Mouse (Mus musculus): ENCODE results near the gene Pde4a. TPM values are rescaled to one million over a fixed set of nuclear protein-coding genes. Genes with fewer than 3 reads are reported as not detected.
A peak's percentile ranks its signal among the peaks of the same experiment; 100 is the strongest.

Gene Pde4a
- polyA plus RNA-seq, 1 experiment = 9.5 TPM

- no peak overlapping the region for H3K27ac ChIP-seq (ENCODE audit: insufficient read depth, low read length)
- no peaks in the 10 kb centered on the region for H3K36me3 ChIP-seq (ENCODE audit: control insufficient read depth, insufficient read depth, low read length, poor library complexity, severe bottlenecking)
- H3K9me3 ChIP-seq (replicated peaks; ENCODE audit: control insufficient read depth, insufficient read depth, low read length, poor library complexity, severe bottlenecking) = no peaks in the 10 kb centered on the region
- H3K27me3 ChIP-seq (ENCODE audit: control insufficient read depth, insufficient read depth, low read length, poor library complexity, severe bottlenecking) = no peaks in the 10 kb centered on the region
- H3K4me1 ChIP-seq (ENCODE audit: control insufficient read depth, insufficient read depth, low read length) = peaks cover 8% of the 10 kb centered on the region
- TF ChIP-seq CTCF (IDR thresholded peaks at IDR 0.05; ENCODE audit: low read depth, low read length) (no peak), EP300 (IDR thresholded peaks at IDR 0.05; ENCODE audit: insufficient read depth, low read depth, low read length) (no peak), POLR2A (IDR thresholded peaks at IDR 0.05; ENCODE audit: insufficient read depth, low read length) (peak; percentile 15)
- H3K9ac ChIP-seq (ENCODE audit: low read depth, poor library complexity, severe bottlenecking) = peak overlapping the region; percentile 22; the same call in 1 of the 2 replicates
- peak overlapping the region; percentile 45 for H3K4me3 ChIP-seq (ENCODE audit: low read depth, low read length)
Measured at GRCm38 (mm10) chr9:21181421-21182220, 16.1 kb downstream of the Pde4a start.

DNA sequence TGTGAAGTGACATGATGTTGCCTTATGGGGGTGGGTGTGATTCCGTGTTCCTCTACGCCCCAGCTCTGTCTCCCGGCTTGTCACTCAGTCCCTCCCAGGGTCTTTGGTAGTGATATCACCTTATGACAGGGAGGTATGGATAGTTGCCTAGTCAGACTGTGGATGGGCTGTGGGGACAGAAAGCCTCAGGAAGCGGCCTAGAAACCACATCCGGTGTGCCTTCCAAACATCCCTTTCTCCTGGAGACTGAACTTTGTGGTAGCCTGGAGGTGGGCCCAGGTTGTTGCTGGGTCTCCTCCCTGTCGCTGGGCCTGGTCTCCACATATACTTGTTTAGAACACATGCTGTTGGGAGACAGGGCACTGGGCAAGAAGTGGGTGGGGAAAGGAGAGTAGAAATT, 17.9 kb downstream of the Pde4a start:
- Histone ChIP-seq H3K4me1 (ENCODE audit: control insufficient read depth, insufficient read depth, low read length) (peaks cover 8% of the 10 kb centered on the region), H3K9me3 (replicated peaks; ENCODE audit: control insufficient read depth, insufficient read depth, low read length, poor library complexity, severe bottlenecking) (no peaks in the 10 kb centered on the region), H3K36me3 (ENCODE audit: control insufficient read depth, insufficient read depth, low read length, poor library complexity, severe bottlenecking) (no peaks in the 10 kb centered on the region), H3K4me3 (ENCODE audit: low read depth, low read length) (peak overlapping the region; percentile 43; the same call in 1 of the 2 replicates), H3K9ac (ENCODE audit: low read depth, poor library complexity, severe bottlenecking) (peak overlapping the region; percentile 54), H3K27me3 (ENCODE audit: control insufficient read depth, insufficient read depth, low read length, poor library complexity, severe bottlenecking) (no peaks in the 10 kb centered on the region), H3K27ac (ENCODE audit: insufficient read depth, low read length) (no peak overlapping the region)
- TF ChIP-seq EP300 (IDR thresholded peaks at IDR 0.05; ENCODE audit: insufficient read depth, low read depth, low read length) (no peak), POLR2A (IDR thresholded peaks at IDR 0.05; ENCODE audit: insufficient read depth, low read length) (no peak), CTCF (IDR thresholded peaks at IDR 0.05; ENCODE audit: low read depth, low read length) (no peak)

- Histone ChIP-seq H3K9me3 (replicated peaks; ENCODE audit: control insufficient read depth, insufficient read depth, low read length, poor library complexity, severe bottlenecking) (no peaks in the 10 kb centered on the region), H3K9ac (ENCODE audit: low read depth, poor library complexity, severe bottlenecking) (peak overlapping the region; percentile 54), H3K36me3 (ENCODE audit: control insufficient read depth, insufficient read depth, low read length, poor library complexity, severe bottlenecking) (no peaks in the 10 kb centered on the region), H3K27me3 (ENCODE audit: control insufficient read depth, insufficient read depth, low read length, poor library complexity, severe bottlenecking) (no peaks in the 10 kb centered on the region), H3K4me3 (ENCODE audit: low read depth, low read length) (peak overlapping the region; percentile 43), H3K27ac (ENCODE audit: insufficient read depth, low read length) (no peak overlapping the region), H3K4me1 (ENCODE audit: control insufficient read depth, insufficient read depth, low read length) (peaks cover 8% of the 10 kb centered on the region)
- TF ChIP-seq CTCF (IDR thresholded peaks at IDR 0.05; ENCODE audit: low read depth, low read length) = no peak
- no peak for TF ChIP-seq EP300 (IDR thresholded peaks at IDR 0.05; ENCODE audit: insufficient read depth, low read depth, low read length)
- TF ChIP-seq POLR2A (IDR thresholded peaks at IDR 0.05; ENCODE audit: insufficient read depth, low read length) = no peak
Measured at GRCm38 (mm10) chr9:21183905-21184413, 18.4 kb downstream of the Pde4a start.

DNA sequence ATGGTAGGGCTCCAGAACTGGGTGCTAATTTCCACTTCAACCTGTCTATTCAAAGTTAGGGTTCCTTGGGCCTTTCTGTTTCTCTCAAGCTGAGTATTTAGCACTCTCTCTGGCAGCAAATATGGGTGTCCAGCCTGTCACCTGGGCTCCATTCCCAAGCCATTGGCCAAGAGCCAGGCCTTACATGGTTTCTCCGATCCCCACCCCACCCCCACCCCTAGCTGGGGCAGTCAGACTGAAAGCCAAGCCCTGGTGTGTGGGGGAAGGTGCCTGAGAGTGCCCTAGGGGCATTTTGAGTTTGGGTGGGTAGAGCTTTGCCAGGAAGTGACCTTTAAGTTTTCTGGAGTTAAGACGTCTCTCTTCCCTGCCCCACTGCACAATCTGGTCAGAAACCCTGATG, 19.2 kb downstream of the Pde4a start:
- H3K27me3 ChIP-seq (ENCODE audit: control insufficient read depth, insufficient read depth, low read length, poor library complexity, severe bottlenecking) = no peaks in the 10 kb centered on the region
- no peak overlapping the region for H3K9ac ChIP-seq (ENCODE audit: low read depth, poor library complexity, severe bottlenecking)
- no peak overlapping the region for H3K27ac ChIP-seq (ENCODE audit: insufficient read depth, low read length)
- no peaks in the 10 kb centered on the region for H3K36me3 ChIP-seq (ENCODE audit: control insufficient read depth, insufficient read depth, low read length, poor library complexity, severe bottlenecking)
- no peaks in the 10 kb centered on the region for H3K9me3 ChIP-seq (replicated peaks; ENCODE audit: control insufficient read depth, insufficient read depth, low read length, poor library complexity, severe bottlenecking)
- H3K4me1 ChIP-seq (ENCODE audit: control insufficient read depth, insufficient read depth, low read length) = peaks cover 8% of the 10 kb centered on the region
- TF ChIP-seq EP300 (IDR thresholded peaks at IDR 0.05; ENCODE audit: insufficient read depth, low read depth, low read length) (no peak), POLR2A (IDR thresholded peaks at IDR 0.05; ENCODE audit: insufficient read depth, low read length) (no peak), CTCF (IDR thresholded peaks at IDR 0.05; ENCODE audit: low read depth, low read length) (no peak)
- no peak overlapping the region for H3K4me3 ChIP-seq (ENCODE audit: low read depth, low read length)

DNA sequence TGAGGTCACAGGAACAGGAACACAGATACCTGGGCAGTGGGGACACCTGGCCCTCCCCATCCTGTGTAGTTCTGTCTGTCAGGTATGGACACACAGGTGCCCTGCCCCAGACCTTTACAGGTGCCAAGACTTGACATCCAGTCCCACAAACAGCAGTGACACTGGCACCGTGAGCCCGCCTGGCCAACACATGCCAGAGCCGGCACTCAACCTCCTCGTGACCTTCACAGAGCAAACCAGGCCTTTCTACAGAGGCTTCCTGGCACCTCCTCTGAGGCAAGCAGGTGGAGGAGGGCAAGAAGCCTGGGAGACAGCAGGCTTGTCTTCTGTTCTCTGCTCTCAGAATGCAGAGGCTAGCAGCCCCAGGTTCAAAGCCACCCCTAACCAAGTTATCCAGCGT, 19.9 kb downstream of the Pde4a start:
- Histone ChIP-seq H3K36me3 (ENCODE audit: control insufficient read depth, insufficient read depth, low read length, poor library complexity, severe bottlenecking) (no peaks in the 10 kb centered on the region), H3K27ac (ENCODE audit: insufficient read depth, low read length) (no peak overlapping the region), H3K9me3 (replicated peaks; ENCODE audit: control insufficient read depth, insufficient read depth, low read length, poor library complexity, severe bottlenecking) (no peaks in the 10 kb centered on the region), H3K9ac (ENCODE audit: low read depth, poor library complexity, severe bottlenecking) (no peak overlapping the region), H3K27me3 (ENCODE audit: control insufficient read depth, insufficient read depth, low read length, poor library complexity, severe bottlenecking) (no peaks in the 10 kb centered on the region), H3K4me3 (ENCODE audit: low read depth, low read length) (no peak overlapping the region), H3K4me1 (ENCODE audit: control insufficient read depth, insufficient read depth, low read length) (peaks cover 8% of the 10 kb centered on the region)
- TF ChIP-seq POLR2A (IDR thresholded peaks at IDR 0.05; ENCODE audit: insufficient read depth, low read length) = no peak
- TF ChIP-seq CTCF (IDR thresholded peaks at IDR 0.05; ENCODE audit: low read depth, low read length) = no peak
- no peak for TF ChIP-seq EP300 (IDR thresholded peaks at IDR 0.05; ENCODE audit: insufficient read depth, low read depth, low read length)

- H3K36me3 ChIP-seq (ENCODE audit: control insufficient read depth, insufficient read depth, low read length, poor library complexity, severe bottlenecking) = no peaks in the 10 kb centered on the region
- no peaks in the 10 kb centered on the region for H3K27me3 ChIP-seq (ENCODE audit: control insufficient read depth, insufficient read depth, low read length, poor library complexity, severe bottlenecking)
- H3K4me1 ChIP-seq (ENCODE audit: control insufficient read depth, insufficient read depth, low read length) = peaks cover 4% of the 10 kb centered on the region
- TF ChIP-seq POLR2A (IDR thresholded peaks at IDR 0.05; ENCODE audit: insufficient read depth, low read length) (no peak), CTCF (IDR thresholded peaks at IDR 0.05; ENCODE audit: low read depth, low read length) (peak; percentile 54)
- H3K9ac ChIP-seq (ENCODE audit: low read depth, poor library complexity, severe bottlenecking) = no peak overlapping the region
- no peak overlapping the region for H3K4me3 ChIP-seq (ENCODE audit: low read depth, low read length)
- H3K27ac ChIP-seq (ENCODE audit: insufficient read depth, low read length) = no peak overlapping the region
- no peaks in the 10 kb centered on the region for H3K9me3 ChIP-seq (replicated peaks; ENCODE audit: control insufficient read depth, insufficient read depth, low read length, poor library complexity, severe bottlenecking)
Measured at GRCm38 (mm10) chr9:21189905-21190304, 24.4 kb downstream of the Pde4a start.

All from ES-Bruce4 (cell line).